Mouse (Mus musculus): ENCODE results near the gene Carhsp1. TPM values are rescaled to one million over a fixed set of nuclear protein-coding genes. Genes with fewer than 3 reads are reported as not detected.

Gene Carhsp1
- 106 and 118 TPM in 2 replicates for polyA plus RNA-seq (2015; fragmentation: Nextera tagmentation; extraction: Ambion mirVana)

DNA sequence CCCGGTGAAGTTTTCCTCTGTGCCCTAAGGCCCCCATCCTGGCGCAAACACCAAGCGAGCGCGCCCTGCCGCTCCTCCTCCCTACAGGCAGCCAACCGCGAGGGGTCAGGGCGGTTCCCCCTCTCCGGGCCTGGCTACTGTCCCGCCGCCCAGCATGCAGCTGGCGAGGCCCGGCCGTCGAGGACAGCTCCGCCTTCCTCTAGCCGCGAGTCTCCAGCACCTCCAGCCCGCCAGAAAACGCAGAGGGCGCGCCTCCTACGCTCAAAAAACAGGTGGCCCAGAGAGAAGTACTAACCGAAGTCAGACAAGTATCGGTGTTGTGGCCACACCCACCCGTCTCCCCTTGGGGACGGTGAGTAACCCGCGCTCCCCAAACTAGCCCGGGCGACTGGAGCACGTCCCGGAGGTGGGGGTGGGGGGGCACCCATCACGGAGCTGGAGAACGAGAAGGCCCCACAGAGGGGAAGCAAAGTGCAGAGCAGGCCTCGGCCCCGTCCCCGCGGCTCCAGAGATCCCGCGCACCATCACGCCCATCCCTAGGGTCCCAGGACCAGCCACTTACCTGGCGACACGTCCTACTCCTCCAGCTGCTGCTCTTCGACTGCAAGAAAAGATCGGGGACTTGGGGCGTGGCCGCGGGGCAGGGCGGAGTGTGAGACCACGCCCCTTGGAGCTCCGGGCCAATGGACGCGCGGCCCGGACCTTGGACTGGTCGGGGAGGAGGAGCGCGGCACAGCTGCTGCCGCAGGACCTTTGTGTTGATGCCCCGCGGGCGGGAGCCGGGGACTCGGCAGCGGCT, at the start of gene Carhsp1:
TSS of gene Carhsp1 (minus strand) at position 605 of the 799 bp plus-strand sequence.

DNA sequence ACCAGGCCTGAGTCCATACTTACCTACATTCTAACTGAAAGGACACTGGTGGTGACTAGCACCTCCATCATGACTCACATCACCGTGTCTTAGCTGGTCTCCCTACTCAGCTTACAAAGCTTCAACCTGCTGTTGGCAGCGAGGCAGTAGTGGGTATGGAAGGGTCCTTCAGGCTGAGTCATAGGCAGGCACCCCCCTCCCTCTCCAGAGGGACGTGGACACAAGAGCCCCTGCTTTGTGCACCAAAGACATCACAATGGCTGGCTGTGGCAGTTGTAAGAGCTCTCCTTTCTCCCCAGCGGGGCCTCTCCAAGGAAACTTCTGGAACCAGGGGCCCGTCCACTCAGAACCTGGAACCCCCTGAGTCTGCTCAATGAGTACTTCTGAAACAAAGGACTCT, 8.5 kb upstream of the Carhsp1 start, which contains the start of gene Gm5767:
TSS of gene Gm5767 (plus strand) at position 301 of the 400 bp plus-strand sequence.

DNA sequence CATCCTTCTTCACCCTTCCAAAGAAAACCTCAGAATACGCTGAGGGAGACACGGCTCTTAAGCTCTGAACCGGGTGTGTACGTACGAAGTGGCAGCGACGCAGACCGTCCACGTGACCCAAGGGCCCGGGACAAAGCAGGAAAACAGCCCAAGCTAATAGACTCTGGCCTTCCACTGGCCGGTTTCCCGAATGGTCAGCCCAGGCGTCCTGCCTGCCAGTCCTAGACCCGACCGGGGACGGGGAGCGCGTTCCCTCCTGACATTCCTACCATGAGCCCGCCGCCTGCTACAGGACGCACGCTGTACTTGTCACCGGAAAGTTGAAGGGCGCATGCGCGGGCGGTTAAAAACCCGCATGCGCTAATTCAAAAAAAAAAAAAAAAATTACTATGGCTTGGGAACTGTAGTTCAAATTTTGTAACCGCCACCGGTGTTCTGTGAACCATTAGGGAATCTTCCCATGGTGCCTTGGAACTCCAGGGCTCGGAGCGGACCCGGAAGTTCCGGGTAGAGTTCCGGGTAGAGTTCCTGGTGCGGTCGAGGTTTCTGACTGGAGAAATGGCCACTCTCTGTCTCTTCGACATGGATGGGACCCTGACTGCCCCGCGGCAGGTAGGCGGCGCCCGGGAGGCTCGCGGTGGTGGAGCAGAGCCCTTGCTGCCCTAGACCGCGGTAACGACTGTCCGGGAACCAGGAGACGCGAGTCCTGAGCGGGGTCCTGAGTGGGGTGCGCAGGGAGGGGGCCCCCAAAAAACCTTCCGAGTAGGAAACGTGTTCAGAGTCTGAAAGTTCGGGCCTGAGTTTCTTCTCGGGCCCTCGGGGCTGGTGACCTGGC, 34.5 kb downstream of the Carhsp1 start, which contains the start of the genes Pmm2 and Tmem186:
TSS of gene Pmm2 (plus strand) at position 458 of the 835 bp plus-strand sequence.
TSS of gene Tmem186 (minus strand) at position 496 of the 835 bp plus-strand sequence.

Other genes starting within 250 kb of the Carhsp1 start
- 0.08 TPM in 1 of 2 replicates, not detected in the other for gene Tmem114, start 247.0 kb downstream of the Carhsp1 start, polyA plus RNA-seq (2015; fragmentation: Nextera tagmentation; extraction: Ambion mirVana)
- 9.7 and 11.9 TPM in 2 replicates for gene Mettl22, start 201.4 kb downstream of the Carhsp1 start, polyA plus RNA-seq (2015; fragmentation: Nextera tagmentation; extraction: Ambion mirVana)
- gene Abat, start 158.7 kb downstream of the Carhsp1 start, polyA plus RNA-seq (2015; fragmentation: Nextera tagmentation; extraction: Ambion mirVana) = 3.3 and 5.4 TPM in 2 replicates
- gene Pmm2, start 34.5 kb downstream of the Carhsp1 start, polyA plus RNA-seq (2015; fragmentation: Nextera tagmentation; extraction: Ambion mirVana) = 42.8 and 45.5 TPM in 2 replicates
- gene Tmem186, start 34.4 kb downstream of the Carhsp1 start, polyA plus RNA-seq (2015; fragmentation: Nextera tagmentation; extraction: Ambion mirVana) = 12.2 and 13.0 TPM in 2 replicates
- not detected in 2 replicates for gene Gm5767, start 8.6 kb upstream of the Carhsp1 start, polyA plus RNA-seq (2015; fragmentation: Nextera tagmentation; extraction: Ambion mirVana)
- 45.7 and 47.2 TPM in 2 replicates for gene Usp7, start 120.2 kb upstream of the Carhsp1 start, polyA plus RNA-seq (2015; fragmentation: Nextera tagmentation; extraction: Ambion mirVana)
- gene 1810013L24Rik, start 157.9 kb upstream of the Carhsp1 start, polyA plus RNA-seq (2015; fragmentation: Nextera tagmentation; extraction: Ambion mirVana) = 14.2 and 15.3 TPM in 2 replicates